Mouse (Mus musculus) G1E (cell line): ENCODE measurements around the gene Dhx29.

Source experiments
- CTCF ChIP-seq: IDR thresholded peaks from 2 replicates; pipeline ENCODE4 v1.5.1; 2012; ENCODE audit warnings: low read depth, low read length, inconsistent platforms, mixed read lengths
- TAL1 ChIP-seq: conservative IDR thresholded peaks from 2 replicates; pipeline ENCODE4 v1.6.1; 2012; ENCODE audit warnings: low read depth, low read length, inconsistent platforms, mixed read lengths

DNA sequence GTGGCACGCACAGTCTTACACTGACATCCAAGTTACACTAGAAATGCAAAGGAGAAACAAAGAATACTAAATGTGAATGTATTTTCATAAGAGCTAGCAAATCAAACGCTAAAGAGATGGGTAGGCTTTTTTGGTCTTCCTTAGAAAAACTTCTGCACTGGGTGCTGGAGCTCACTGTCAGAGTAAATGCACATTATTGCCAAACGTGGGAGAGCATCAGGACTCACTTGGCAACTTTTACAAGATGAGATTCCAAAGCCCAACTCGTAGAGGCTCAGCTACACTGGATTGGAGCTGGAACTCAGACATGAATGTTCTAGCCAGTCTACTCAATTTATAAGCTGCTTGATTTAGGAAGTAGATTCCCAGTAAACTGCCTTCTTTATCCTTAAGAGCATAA, 16.8 kb upstream of the Dhx29 start:
- TF ChIP-seq CTCF = no peak
- no peak for TF ChIP-seq TAL1
